In genomic region chr10:26560456-26560855, GRCm38 (mm10) we compare ENCODE assay signal across 25 mouse cellular contexts.
A peak's percentile ranks its signal among the peaks of the same experiment; 100 is the strongest.
DNase-seq lines count a peak whose midpoint lies in the region; ATAC-seq lines count a peak whose summit lies in the region.
"Had no signal": no experiment of that assay in that cellular context is flagged by ENCODE, and none has a peak within 500 bp of the region (broad histone marks: within the 10 kb centered on the region; RNA-seq: fewer than 3 reads in every experiment).

No protein-coding gene starts in this region.

- no peaks in the 10 kb centered on the region for H3K9me3 ChIP-seq in hindbrain, embryonic 15.5 days
- H3K9me3 ChIP-seq in hindbrain, embryonic 16.5 days (ENCODE audit: control insufficient read depth, low read length), result no peaks in the 10 kb centered on the region
- no peaks in the 10 kb centered on the region for H3K9me3 ChIP-seq in midbrain, embryonic 14.5 days (ENCODE audit: control insufficient read depth, low read length)
- no peaks in the 10 kb centered on the region for H3K9me3 ChIP-seq in midbrain, embryonic 16.5 days (replicated peaks; ENCODE audit: control insufficient read depth, low read length, poor library complexity, severe bottlenecking)
- H3K9me3 ChIP-seq in intestine, embryonic 16.5 days (ENCODE audit: control insufficient read depth, low read length), result no peaks in the 10 kb centered on the region
- H3K9me3 ChIP-seq: embryonic facial prominence, embryonic 13.5 days; forebrain, embryonic 15.5 days; heart, embryonic 12.5 days; hindbrain, embryonic 12.5 days; liver, embryonic 12.5 days had no signal

- peak; percentile 26 for DNase-seq in midbrain, embryonic 14.5 days
- peak; percentile 22 for DNase-seq in adipocyte (ENCODE audit: low spot score)
- DNase-seq in heart, postnatal 10 days, result no peak
- DNase-seq: cerebellum, adult 11-12 months; cerebellum, postnatal 25 days; gastrocnemius, postnatal 14 days; heart, adult 18-20 months; heart, postnatal 14 days; kidney, adult 8-10 months; kidney, postnatal 10 days; lung, adult 2 months; lung, postnatal 4 days; retina, postnatal 1 day; right cerebral cortex, postnatal 25 days; spleen, adult 18-20 months had no signal

- H3K9ac ChIP-seq in hindbrain, embryonic 15.5 days, result no peak overlapping the region
- H3K9ac ChIP-seq in hindbrain, embryonic 16.5 days (ENCODE audit: low read depth, low read length), result no peak overlapping the region
- H3K9ac ChIP-seq in midbrain, embryonic 14.5 days (replicated peaks; ENCODE audit: low read length), result no peak overlapping the region
- H3K9ac ChIP-seq in midbrain, embryonic 16.5 days (ENCODE audit: low read depth, low read length), result no peak overlapping the region
- no peak overlapping the region for H3K9ac ChIP-seq in intestine, embryonic 16.5 days (ENCODE audit: low read depth, low read length)
- H3K9ac ChIP-seq: embryonic facial prominence, embryonic 13.5 days; forebrain, embryonic 15.5 days; heart, embryonic 12.5 days; hindbrain, embryonic 12.5 days; liver, embryonic 12.5 days had no signal

- ATAC-seq in hindbrain, embryonic 15.5 days (ENCODE audit: low FRiP score, low read depth), result 0 out of 2 replicates have a peak, but pooled peaks have one; percentile 34
- no peak for ATAC-seq in hindbrain, embryonic 16.5 days
- no peak; the same call in 1 of the 2 replicates for ATAC-seq in midbrain, embryonic 14.5 days (ENCODE audit: low FRiP score, low TSS enrichment)
- ATAC-seq in midbrain, embryonic 16.5 days, result no peak
- no peak for ATAC-seq in intestine, embryonic 16.5 days
- ATAC-seq: forebrain, embryonic 15.5 days; liver, embryonic 12.5 days had no signal

- H3K36me3 ChIP-seq in hindbrain, embryonic 15.5 days, result no peaks in the 10 kb centered on the region
- no peaks in the 10 kb centered on the region for H3K36me3 ChIP-seq in hindbrain, embryonic 16.5 days (ENCODE audit: control insufficient read depth, insufficient read depth, low read length)
- H3K36me3 ChIP-seq in midbrain, embryonic 14.5 days (ENCODE audit: control insufficient read depth, insufficient read depth, low read length), result no peaks in the 10 kb centered on the region
- no peaks in the 10 kb centered on the region for H3K36me3 ChIP-seq in midbrain, embryonic 16.5 days (ENCODE audit: control insufficient read depth, insufficient read depth, low read length)
- no peaks in the 10 kb centered on the region for H3K36me3 ChIP-seq in intestine, embryonic 16.5 days (ENCODE audit: control insufficient read depth, insufficient read depth, low read length)
- H3K36me3 ChIP-seq: embryonic facial prominence, embryonic 13.5 days; forebrain, embryonic 15.5 days; heart, embryonic 12.5 days; hindbrain, embryonic 12.5 days; liver, embryonic 12.5 days had no signal

- intact Hi-C loops in heart, postnatal 10 days (cut with DNase I), result no loop called here

- 77% methylated on average over 4 of the region's 4 CpGs for WGBS in hindbrain, embryonic 15.5 days
- WGBS in hindbrain, embryonic 16.5 days, result 67% methylated on average over 4 of the region's 4 CpGs
- 90% methylated on average over 4 of the region's 4 CpGs for WGBS in midbrain, embryonic 14.5 days
- 83% methylated on average over 4 of the region's 4 CpGs for WGBS in midbrain, embryonic 16.5 days
- 78% methylated on average over 4 of the region's 4 CpGs for WGBS in intestine, embryonic 16.5 days

- no peak overlapping the region for H3K27ac ChIP-seq in hindbrain, embryonic 15.5 days (replicated peaks)
- H3K27ac ChIP-seq in hindbrain, embryonic 16.5 days (ENCODE audit: low read depth, low read length), result no peak overlapping the region
- H3K27ac ChIP-seq in midbrain, embryonic 14.5 days (replicated peaks; ENCODE audit: low read depth, low read length), result no peak overlapping the region
- H3K27ac ChIP-seq in midbrain, embryonic 16.5 days (ENCODE audit: low read length), result no peak overlapping the region
- no peak overlapping the region for H3K27ac ChIP-seq in intestine, embryonic 16.5 days (ENCODE audit: low read length)
- H3K27ac ChIP-seq: embryonic facial prominence, embryonic 13.5 days; forebrain, embryonic 15.5 days; hindbrain, embryonic 12.5 days; left cerebral cortex, adult 2 months; liver, embryonic 12.5 days had no signal

- no peaks in the 10 kb centered on the region; the same call in 1 of the 2 replicates for H3K4me1 ChIP-seq in hindbrain, embryonic 15.5 days (replicated peaks)
- H3K4me1 ChIP-seq in hindbrain, embryonic 16.5 days (ENCODE audit: control insufficient read depth, insufficient read depth, low read depth, low read length), result no peaks in the 10 kb centered on the region; the same call in 1 of the 2 replicates
- H3K4me1 ChIP-seq in midbrain, embryonic 14.5 days (ENCODE audit: control insufficient read depth, insufficient read depth, low read length), result no peaks in the 10 kb centered on the region
- H3K4me1 ChIP-seq in midbrain, embryonic 16.5 days (ENCODE audit: control insufficient read depth, insufficient read depth, low read length), result no peaks in the 10 kb centered on the region
- no peaks in the 10 kb centered on the region for H3K4me1 ChIP-seq in intestine, embryonic 16.5 days (ENCODE audit: control insufficient read depth, insufficient read depth, low read length)
- H3K4me1 ChIP-seq: hindbrain, embryonic 12.5 days; liver, embryonic 12.5 days had no signal

- H3K27me3 ChIP-seq in hindbrain, embryonic 15.5 days, result no peaks in the 10 kb centered on the region
- no peaks in the 10 kb centered on the region for H3K27me3 ChIP-seq in hindbrain, embryonic 16.5 days (replicated peaks; ENCODE audit: control insufficient read depth, insufficient read depth, low read length)
- no peaks in the 10 kb centered on the region for H3K27me3 ChIP-seq in midbrain, embryonic 14.5 days (ENCODE audit: control insufficient read depth, insufficient read depth, low read length)
- no peaks in the 10 kb centered on the region for H3K27me3 ChIP-seq in midbrain, embryonic 16.5 days (ENCODE audit: control insufficient read depth, insufficient read depth, low read depth, low read length)
- no peaks in the 10 kb centered on the region for H3K27me3 ChIP-seq in intestine, embryonic 16.5 days (replicated peaks; ENCODE audit: control insufficient read depth, insufficient read depth, low read length)
- H3K27me3 ChIP-seq: embryonic facial prominence, embryonic 13.5 days; forebrain, embryonic 15.5 days; heart, embryonic 12.5 days; hindbrain, embryonic 12.5 days; liver, embryonic 12.5 days had no signal

- no peak overlapping the region for H3K4me2 ChIP-seq in hindbrain, embryonic 15.5 days
- no peak overlapping the region for H3K4me2 ChIP-seq in hindbrain, embryonic 16.5 days (ENCODE audit: low read length)
- H3K4me2 ChIP-seq in midbrain, embryonic 14.5 days (ENCODE audit: low read length), result no peak overlapping the region
- no peak overlapping the region for H3K4me2 ChIP-seq in midbrain, embryonic 16.5 days (ENCODE audit: low read length)
- no peak overlapping the region for H3K4me2 ChIP-seq in intestine, embryonic 16.5 days (ENCODE audit: low read depth, low read length)
- H3K4me2 ChIP-seq: embryonic facial prominence, embryonic 13.5 days; forebrain, embryonic 15.5 days; heart, embryonic 12.5 days; hindbrain, embryonic 12.5 days; liver, embryonic 12.5 days had no signal

- no peak overlapping the region for H3K4me3 ChIP-seq in hindbrain, embryonic 15.5 days
- no peak overlapping the region for H3K4me3 ChIP-seq in hindbrain, embryonic 16.5 days (ENCODE audit: low read length)
- no peak overlapping the region for H3K4me3 ChIP-seq in midbrain, embryonic 14.5 days (replicated peaks; ENCODE audit: low read depth, low read length)
- no peak overlapping the region for H3K4me3 ChIP-seq in midbrain, embryonic 16.5 days (ENCODE audit: low read depth, low read length)
- no peak overlapping the region for H3K4me3 ChIP-seq in intestine, embryonic 16.5 days (ENCODE audit: low read length)
- H3K4me3 ChIP-seq: embryonic facial prominence, embryonic 13.5 days; forebrain, embryonic 15.5 days; heart, embryonic 12.5 days; hindbrain, embryonic 12.5 days; left cerebral cortex, adult 2 months; liver, embryonic 12.5 days had no signal

Comparison
In these comparisons a context has a peak if more than half of its experiments do, and no peak if none do; other contexts are left out.
1. DNase-seq: peak in midbrain, embryonic 14.5 days (single experiment) and adipocyte (single experiment); none in heart, postnatal 10 days (0 of 2).